Mouse (Mus musculus) liver, adult 2 months (tissue): Measurements from ENCODE around the gene B3galt1. TPM values are rescaled to one million over a fixed set of nuclear protein-coding genes. Genes with fewer than 3 reads are reported as not detected.

Experiments used
- DNase-seq: peaks from one replicate; pipeline ENCODE4 v3.0.0-alpha.2; 2011; ENCODE audit warnings: low read depth, low spot score; ENCODE audit errors: extremely low read depth
- H3K27ac ChIP-seq: fragments of 200-500 bp; replicated peaks from 2 replicates; pipeline ENCODE4 v1.5.1; 2012; ENCODE audit warnings: low read depth, mild to moderate bottlenecking, control low read depth, inconsistent platforms, low read length; ENCODE audit not compliant: insufficient read depth
- H3K27me3 ChIP-seq: fragments of 200-500 bp; 2 replicates; pipeline ENCODE4 v1.6.1; 2012; ENCODE audit warnings: mild to moderate bottlenecking, moderate library complexity, low read length, inconsistent platforms; ENCODE audit not compliant: control insufficient read depth, insufficient read depth
- H3K36me3 ChIP-seq: fragments of 200-500 bp; 2 replicates; pipeline ENCODE4 v1.6.1; 2012; ENCODE audit warnings: low read length, inconsistent platforms; ENCODE audit not compliant: control insufficient read depth, insufficient read depth
- H3K4me1 ChIP-seq: fragments of 200-500 bp; 2 replicates; pipeline ENCODE4 v1.6.1; 2011; ENCODE audit warnings: low read length; ENCODE audit not compliant: control insufficient read depth, insufficient read depth
- H3K4me3 ChIP-seq: fragments of 200-500 bp; 2 replicates; pipeline ENCODE4 v1.5.1; 2011; ENCODE audit warnings: low read depth, mild to moderate bottlenecking, control low read depth, low read length, moderate library complexity; ENCODE audit not compliant: insufficient read depth
- H3K79me2 ChIP-seq: fragments of 200-500 bp; 2 replicates; pipeline ENCODE4 v1.6.1; 2012; ENCODE audit warnings: inconsistent platforms, mild to moderate bottlenecking, low read length, moderate library complexity; ENCODE audit not compliant: control insufficient read depth, insufficient read depth
- H3K9ac ChIP-seq: fragments of 200-500 bp; 2 replicates; pipeline ENCODE4 v1.6.1; 2012; ENCODE audit warnings: low read depth, mild to moderate bottlenecking, control low read depth, inconsistent platforms, low read length
- CTCF ChIP-seq: fragments of 200-500 bp; IDR thresholded peaks from 2 replicates; pipeline ENCODE4 v1.5.1; 2011; ENCODE audit warnings: low read depth, low read length, control low read depth
- POLR2A ChIP-seq: fragments of 200-500 bp; IDR thresholded peaks from 2 replicates; pipeline ENCODE4 v1.6.1; 2011; ENCODE audit warnings: low read length, control low read depth; ENCODE audit not compliant: insufficient read depth; ENCODE audit errors: extremely low read depth
- WGBS: fragments of 180-500 bp; shearing (Covaris S2); methylation state at CpG from one replicate; pipeline ENCODE4 v1.1.7; 2018; 5-methylcytosine and 5-hydroxymethylcytosine counted together
- polyA plus RNA-seq: library from polyadenylated mRNA; depleted of rRNA; stranded (reverse); fragments of >200 nt; gene quantifications from 2 replicates; pipeline ENCODE4 v1.2.3, GENCODE M21; 2012
- total RNA-seq: library from RNA; depleted of rRNA; stranded (reverse); fragments of >200 nt; gene quantifications from 2 replicates; pipeline ENCODE4 v1.2.3, GENCODE M21; 2014

B3galt1 gene
- total and polyA plus RNA-seq, 2 experiments: 2.6 to 22.8 TPM

- no peaks in the 10 kb centered on the region for H3K27me3 ChIP-seq
- 71% methylated on average over 7 of the region's 7 CpGs for WGBS
- H3K27ac ChIP-seq: no peak overlapping the region
- H3K4me1 ChIP-seq: peaks cover 2% of the 10 kb centered on the region; the same call in 1 of the 2 replicates
- no peak overlapping the region for H3K4me3 ChIP-seq
- no peak overlapping the region for H3K9ac ChIP-seq
- no peaks in the 10 kb centered on the region for H3K36me3 ChIP-seq
- no peaks in the 10 kb centered on the region for H3K79me2 ChIP-seq
- DNase-seq: no peak
- no peak for TF ChIP-seq CTCF
- TF ChIP-seq POLR2A: no peak
Measured at GRCm38 (mm10) chr2:67591831-67592629, 26.4 kb downstream of the B3galt1 start.

DNA sequence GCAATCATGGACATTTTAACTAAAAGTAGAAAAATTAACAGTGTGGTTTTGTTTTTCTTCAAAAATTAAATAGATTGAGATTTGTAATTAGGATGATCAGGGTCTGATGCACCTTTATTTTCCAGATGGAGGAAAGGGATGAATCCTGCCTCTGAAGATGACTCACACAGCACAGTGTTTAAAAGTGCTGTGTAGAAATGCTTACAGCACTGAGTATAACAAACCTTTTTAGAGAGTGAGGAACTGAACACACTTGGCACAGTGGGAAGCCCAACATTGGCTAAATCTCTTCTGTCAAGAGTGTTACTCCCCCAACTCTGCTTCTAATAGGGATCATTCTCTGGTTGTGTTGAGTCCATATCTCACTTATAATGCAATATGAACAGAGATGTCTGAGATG, 57.2 kb downstream of the B3galt1 start:
- DNase-seq: no peak
- Histone ChIP-seq H3K4me1 (no peaks in the 10 kb centered on the region; the same call in 1 of the 2 replicates), H3K27me3 (no peaks in the 10 kb centered on the region), H3K36me3 (no peaks in the 10 kb centered on the region), H3K79me2 (no peaks in the 10 kb centered on the region), H3K4me3 (no peak overlapping the region), H3K9ac (no peak overlapping the region), H3K27ac (no peak overlapping the region)
- TF ChIP-seq CTCF: no peak
- no peak for TF ChIP-seq POLR2A

DNA sequence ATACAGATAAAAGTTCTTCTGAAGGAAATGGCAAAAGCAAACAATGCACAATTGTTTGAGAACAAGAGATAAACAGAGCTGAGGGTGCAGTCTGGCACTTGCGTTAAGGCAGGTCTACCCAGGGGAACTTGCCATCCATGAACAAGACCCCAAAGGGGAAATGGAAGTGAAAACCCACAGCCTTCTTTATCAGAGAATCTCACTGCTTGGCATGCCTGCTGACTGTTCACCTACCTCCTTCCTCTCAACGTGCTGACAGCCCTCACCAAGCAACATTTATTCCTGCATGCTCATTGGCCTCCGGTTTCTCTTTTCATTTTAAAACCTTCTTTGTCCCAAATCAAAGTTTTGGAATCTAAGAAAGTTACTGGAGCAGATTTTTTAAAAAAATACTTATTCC, 62.0 kb downstream of the B3galt1 start:
- TF ChIP-seq POLR2A: no peak
- TF ChIP-seq CTCF: no peak
- DNase-seq: no peak
- Histone ChIP-seq H3K79me2 (no peaks in the 10 kb centered on the region), H3K36me3 (no peaks in the 10 kb centered on the region), H3K4me3 (no peak overlapping the region), H3K9ac (no peak overlapping the region), H3K4me1 (no peaks in the 10 kb centered on the region), H3K27me3 (no peaks in the 10 kb centered on the region), H3K27ac (no peak overlapping the region)
- WGBS: 54% methylated on average over 3 of the region's 3 CpGs

DNA sequence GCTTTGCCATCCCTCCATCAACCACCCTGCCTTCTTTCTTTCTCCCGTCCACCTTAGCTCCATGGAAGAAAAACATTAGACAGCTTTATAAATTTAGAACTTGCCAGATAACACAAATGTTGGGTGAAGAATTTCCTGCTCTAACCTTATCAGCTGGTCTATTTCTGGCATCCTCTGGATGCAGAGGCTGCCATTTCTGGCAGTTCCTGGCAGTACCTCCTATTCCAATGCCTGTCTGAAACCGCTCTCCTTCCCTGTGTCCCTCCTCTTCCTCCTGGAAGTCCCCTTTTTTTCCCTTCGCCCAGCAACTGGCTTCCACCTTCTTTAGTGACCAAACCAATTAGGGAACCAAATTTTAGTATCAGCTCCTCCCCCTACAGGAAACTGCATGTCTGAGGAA, 62.6 kb downstream of the B3galt1 start:
- H3K4me3 ChIP-seq: no peak overlapping the region
- no peaks in the 10 kb centered on the region for H3K4me1 ChIP-seq
- H3K9ac ChIP-seq: no peak overlapping the region
- no peaks in the 10 kb centered on the region for H3K79me2 ChIP-seq
- H3K36me3 ChIP-seq: no peaks in the 10 kb centered on the region
- H3K27me3 ChIP-seq: no peaks in the 10 kb centered on the region
- 68% methylated on average over 3 of the region's 3 CpGs for WGBS
- no peak overlapping the region for H3K27ac ChIP-seq
- TF ChIP-seq POLR2A: no peak
- no peak for TF ChIP-seq CTCF
- DNase-seq: no peak

DNA sequence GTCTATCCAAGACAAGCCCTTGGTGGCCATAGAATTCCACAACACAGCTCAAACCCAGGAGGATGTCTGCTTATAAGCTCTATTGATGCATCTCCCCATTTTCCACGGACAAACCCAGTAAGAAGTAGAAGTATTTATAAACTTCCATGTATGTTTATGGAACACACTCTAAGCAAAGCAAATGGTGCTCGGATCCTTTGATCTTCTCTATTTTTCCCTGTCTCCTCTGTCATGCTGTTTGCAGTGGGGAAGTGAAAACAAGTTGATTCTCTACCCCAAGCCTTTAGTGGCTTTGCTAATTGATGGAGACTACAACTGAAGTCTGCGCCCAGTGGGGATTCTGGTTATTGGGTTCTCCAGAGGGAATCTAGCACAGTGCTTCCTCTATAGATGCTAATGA, 89.2 kb downstream of the B3galt1 start:
- TF ChIP-seq CTCF (no peak), POLR2A (no peak)
- DNase-seq: no peak
- Histone ChIP-seq H3K4me1 (no peaks in the 10 kb centered on the region), H3K36me3 (no peaks in the 10 kb centered on the region), H3K79me2 (no peaks in the 10 kb centered on the region), H3K27ac (no peak overlapping the region), H3K27me3 (no peaks in the 10 kb centered on the region), H3K9ac (no peak overlapping the region), H3K4me3 (no peak overlapping the region)
- WGBS: 80% methylated on average over 3 of the region's 3 CpGs

GRCm38 (mm10) chr2:67657372-67657771, 91.7 kb downstream of the B3galt1 start:
- H3K27me3 ChIP-seq: no peaks in the 10 kb centered on the region
- H3K36me3 ChIP-seq: no peaks in the 10 kb centered on the region
- DNase-seq: no peak
- H3K9ac ChIP-seq: no peak overlapping the region
- no peak overlapping the region for H3K27ac ChIP-seq
- no peaks in the 10 kb centered on the region for H3K4me1 ChIP-seq
- H3K79me2 ChIP-seq: no peaks in the 10 kb centered on the region
- WGBS: 88% methylated on average over 4 of the region's 4 CpGs
- H3K4me3 ChIP-seq: no peak overlapping the region
- TF ChIP-seq POLR2A: no peak
- no peak for TF ChIP-seq CTCF
